Mouse (Mus musculus): ENCODE results near the gene Fam83f. TPM values are rescaled to one million over a fixed set of nuclear protein-coding genes. Genes with fewer than 3 reads are reported as not detected.
A peak's percentile ranks its signal among the peaks of the same experiment; 100 is the strongest.

Fam83f gene
- polyA plus RNA-seq, 1 experiment from 2014 or later: 0.20 TPM

DNA sequence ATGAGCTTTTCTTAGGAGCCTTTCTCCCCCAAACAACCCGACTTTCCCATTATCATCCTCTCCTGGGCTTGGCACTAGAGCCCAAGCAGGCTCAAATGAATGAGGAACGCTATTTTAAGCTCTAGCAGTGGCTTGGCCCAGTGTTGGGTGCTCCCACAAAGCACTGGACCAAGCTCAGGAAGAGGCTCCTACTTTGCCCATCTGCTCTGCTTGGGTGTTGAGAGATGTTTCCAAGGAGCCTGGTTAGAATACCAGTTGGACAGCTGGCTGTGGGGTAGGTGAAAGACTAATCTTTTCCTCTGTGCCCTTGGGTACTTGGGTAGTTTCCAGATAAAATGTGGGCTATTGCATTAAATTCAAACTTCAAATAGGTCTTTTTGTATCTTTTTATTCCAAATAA, 1.2 kb downstream of the Fam83f start:
- Histone ChIP-seq H3K9me3 (replicated peaks) (no peaks in the 10 kb centered on the region), H3K27me3 (replicated peaks) (peaks cover 61% of the 10 kb centered on the region), H3K36me3 (no peaks in the 10 kb centered on the region), H3K4me3 (no peak overlapping the region), H3K4me2 (no peak overlapping the region), H3K9ac (no peak overlapping the region), H3K27ac (ENCODE audit: poor library complexity, severe bottlenecking) (no peak overlapping the region), H3K4me1 (replicated peaks) (peaks cover 13% of the 10 kb centered on the region)
- ATAC-seq (ENCODE audit: insufficient number of reproducible peaks, low FRiP score): no peak
- 43% methylated on average over 2 of the region's 2 CpGs for WGBS

GRCm38 (mm10) chr15:80673337-80674095, 1.9 kb downstream of the Fam83f start:
- Histone ChIP-seq H3K4me2 (no peak overlapping the region), H3K27me3 (replicated peaks) (peaks cover 61% of the 10 kb centered on the region), H3K4me3 (no peak overlapping the region), H3K9ac (no peak overlapping the region), H3K4me1 (replicated peaks) (peaks cover 16% of the 10 kb centered on the region), H3K27ac (ENCODE audit: poor library complexity, severe bottlenecking) (no peak overlapping the region), H3K36me3 (no peaks in the 10 kb centered on the region), H3K9me3 (replicated peaks) (no peaks in the 10 kb centered on the region)
- WGBS: 68% methylated on average over 4 of the region's 4 CpGs
- ATAC-seq (ENCODE audit: insufficient number of reproducible peaks, low FRiP score): no peak

DNA sequence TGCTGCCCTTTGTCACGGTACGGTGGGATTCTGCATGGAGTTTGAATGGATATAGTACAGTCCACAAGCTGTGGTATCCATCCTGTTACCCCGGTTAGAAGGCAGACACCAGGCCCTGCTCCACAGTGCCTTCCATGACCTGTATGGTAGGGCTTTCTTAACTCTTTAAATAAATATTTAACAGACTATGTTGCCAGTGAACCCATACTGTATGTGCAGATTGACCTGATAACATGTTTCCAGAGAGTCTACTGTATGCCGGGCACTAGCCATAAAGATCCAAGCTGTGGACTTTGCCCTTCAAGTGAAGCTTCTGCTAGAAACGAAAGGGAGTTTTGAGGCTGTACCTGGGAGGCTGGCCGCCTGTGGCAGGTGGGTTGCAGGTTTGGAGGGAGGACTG, 3.1 kb downstream of the Fam83f start:
- Histone ChIP-seq H3K27ac (ENCODE audit: poor library complexity, severe bottlenecking) (no peak overlapping the region), H3K36me3 (no peaks in the 10 kb centered on the region), H3K4me3 (no peak overlapping the region), H3K4me2 (no peak overlapping the region), H3K4me1 (replicated peaks) (peaks cover 27% of the 10 kb centered on the region), H3K9me3 (replicated peaks) (no peaks in the 10 kb centered on the region), H3K27me3 (replicated peaks) (peaks cover 55% of the 10 kb centered on the region), H3K9ac (no peak overlapping the region)
- ATAC-seq (ENCODE audit: insufficient number of reproducible peaks, low FRiP score): no peak
- 79% methylated on average over 6 of the region's 6 CpGs for WGBS

- Histone ChIP-seq H3K4me1 (replicated peaks) (peaks cover 46% of the 10 kb centered on the region), H3K36me3 (no peaks in the 10 kb centered on the region), H3K9me3 (replicated peaks) (no peaks in the 10 kb centered on the region), H3K4me2 (no peak overlapping the region), H3K27me3 (replicated peaks) (peaks cover 26% of the 10 kb centered on the region), H3K4me3 (no peak overlapping the region), H3K9ac (0 out of 2 replicates have a peak overlapping the region, but pooled peaks have one; percentile 3), H3K27ac (ENCODE audit: poor library complexity, severe bottlenecking) (peak overlapping the region; percentile 52; the same call in 1 of the 2 replicates)
- WGBS: 46% methylated on average over 8 of the region's 8 CpGs
- 0 out of 2 replicates have a peak, but pooled peaks have one; percentile 24 for ATAC-seq (ENCODE audit: insufficient number of reproducible peaks, low FRiP score)
Measured at GRCm38 (mm10) chr15:80679515-80680215, 8.0 kb downstream of the Fam83f start.

DNA sequence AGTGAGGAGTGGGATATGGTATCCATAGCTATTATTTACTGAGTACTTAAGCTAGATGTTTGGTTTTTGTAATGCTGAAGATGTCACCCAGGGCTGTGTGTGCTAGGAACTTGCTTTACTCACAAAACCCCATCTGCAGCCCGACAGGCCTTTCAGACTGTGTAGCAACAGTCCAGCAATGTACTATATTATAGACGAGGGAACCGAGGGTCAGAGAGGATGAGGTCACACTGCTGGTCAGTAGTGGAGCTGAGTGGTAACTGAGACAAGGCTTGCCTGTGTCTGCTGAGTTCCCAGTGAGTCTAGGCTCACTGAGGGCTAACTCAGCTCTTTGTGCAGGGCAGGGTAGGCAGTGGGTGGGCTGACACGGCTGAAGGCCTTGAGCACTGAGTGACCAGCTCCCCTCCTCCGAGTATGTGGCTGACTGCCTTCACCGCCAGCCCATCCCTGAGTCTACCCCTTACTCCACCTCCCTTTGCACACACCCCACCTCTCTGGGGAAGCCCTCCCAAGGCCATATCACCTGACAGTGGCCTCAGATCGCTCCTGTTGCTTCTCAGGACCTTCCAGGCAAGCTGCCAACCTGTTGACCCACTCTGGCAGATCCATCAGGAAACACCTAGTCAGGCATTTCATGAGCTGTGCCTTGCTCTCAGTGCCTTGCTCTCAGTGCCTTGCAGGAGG, 8.8 kb downstream of the Fam83f start:
- peak; percentile 64 for ATAC-seq (ENCODE audit: insufficient number of reproducible peaks, low FRiP score)
- peaks cover 48% of the 10 kb centered on the region for H3K4me1 ChIP-seq (replicated peaks)
- H3K4me3 ChIP-seq: no peak overlapping the region
- peak overlapping the region; percentile 12; the same call in 1 of the 2 replicates for H3K27ac ChIP-seq (ENCODE audit: poor library complexity, severe bottlenecking)
- no peaks in the 10 kb centered on the region for H3K36me3 ChIP-seq
- 29% methylated on average over 7 of the region's 7 CpGs for WGBS
- no peaks in the 10 kb centered on the region for H3K9me3 ChIP-seq (replicated peaks)
- no peak overlapping the region; the same call in 1 of the 2 replicates for H3K4me2 ChIP-seq
- peaks cover 29% of the 10 kb centered on the region for H3K27me3 ChIP-seq (replicated peaks)
- H3K9ac ChIP-seq: no peak overlapping the region

GRCm38 (mm10) chr15:80681466-80681881, 9.8 kb downstream of the Fam83f start:
- Histone ChIP-seq H3K9ac (no peak overlapping the region), H3K27ac (ENCODE audit: poor library complexity, severe bottlenecking) (0 out of 2 replicates have a peak overlapping the region, but pooled peaks have one; percentile 23), H3K4me2 (no peak overlapping the region), H3K9me3 (replicated peaks) (no peaks in the 10 kb centered on the region), H3K27me3 (replicated peaks) (peaks cover 37% of the 10 kb centered on the region), H3K36me3 (no peaks in the 10 kb centered on the region), H3K4me1 (replicated peaks) (peaks cover 48% of the 10 kb centered on the region), H3K4me3 (no peak overlapping the region)
- ATAC-seq (ENCODE audit: insufficient number of reproducible peaks, low FRiP score): no peak
- WGBS: 69% methylated on average over 4 of the region's 4 CpGs

DNA sequence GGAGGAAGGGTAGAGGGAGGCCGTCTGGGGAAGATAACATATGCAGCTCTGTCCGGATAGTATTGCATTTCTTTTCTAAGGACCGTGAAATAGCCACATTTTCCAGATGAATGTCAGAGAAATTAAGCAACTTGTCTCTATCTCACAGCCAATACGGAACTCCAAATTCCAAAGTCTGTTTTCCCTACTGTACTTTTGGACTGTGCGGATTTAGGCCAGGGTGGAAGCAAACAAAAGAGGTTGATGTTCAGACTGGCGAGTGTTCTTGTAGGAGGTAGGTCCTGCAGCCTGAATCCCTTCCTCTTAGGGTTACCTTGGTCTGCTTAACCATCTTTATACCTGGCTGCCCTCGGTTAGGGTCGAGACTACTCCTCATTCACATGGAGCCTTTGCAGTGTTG, 10.7 kb downstream of the Fam83f start:
- H3K4me2 ChIP-seq: no peak overlapping the region
- no peak for ATAC-seq (ENCODE audit: insufficient number of reproducible peaks, low FRiP score)
- H3K4me3 ChIP-seq: no peak overlapping the region
- H3K4me1 ChIP-seq (replicated peaks): peaks cover 48% of the 10 kb centered on the region
- no peak overlapping the region for H3K27ac ChIP-seq (ENCODE audit: poor library complexity, severe bottlenecking)
- H3K9me3 ChIP-seq (replicated peaks): no peaks in the 10 kb centered on the region
- no peaks in the 10 kb centered on the region for H3K36me3 ChIP-seq
- 83% methylated on average over 8 of the region's 8 CpGs for WGBS
- H3K9ac ChIP-seq: no peak overlapping the region
- peaks cover 39% of the 10 kb centered on the region for H3K27me3 ChIP-seq (replicated peaks)

- Histone ChIP-seq H3K4me3 (no peak overlapping the region), H3K27me3 (replicated peaks) (peaks cover 43% of the 10 kb centered on the region), H3K27ac (ENCODE audit: poor library complexity, severe bottlenecking) (no peak overlapping the region), H3K4me1 (replicated peaks) (peaks cover 48% of the 10 kb centered on the region), H3K4me2 (no peak overlapping the region), H3K9ac (no peak overlapping the region), H3K36me3 (no peaks in the 10 kb centered on the region), H3K9me3 (replicated peaks) (no peaks in the 10 kb centered on the region)
- WGBS: 72% methylated on average over 6 of the region's 6 CpGs
- no peak for ATAC-seq (ENCODE audit: insufficient number of reproducible peaks, low FRiP score)
Measured at GRCm38 (mm10) chr15:80683151-80683550, 11.5 kb downstream of the Fam83f start.

- WGBS: 66% methylated on average over 3 of the region's 3 CpGs
- H3K4me3 ChIP-seq: no peak overlapping the region
- H3K9me3 ChIP-seq (replicated peaks): no peaks in the 10 kb centered on the region
- no peak overlapping the region for H3K9ac ChIP-seq
- peaks cover 41% of the 10 kb centered on the region for H3K4me1 ChIP-seq (replicated peaks)
- H3K4me2 ChIP-seq: no peak overlapping the region
- ATAC-seq (ENCODE audit: insufficient number of reproducible peaks, low FRiP score): no peak
- H3K27me3 ChIP-seq (replicated peaks): peaks cover 47% of the 10 kb centered on the region
- no peaks in the 10 kb centered on the region for H3K36me3 ChIP-seq
- no peak overlapping the region for H3K27ac ChIP-seq (ENCODE audit: poor library complexity, severe bottlenecking)
Measured at GRCm38 (mm10) chr15:80683990-80684389, 12.3 kb downstream of the Fam83f start.

DNA sequence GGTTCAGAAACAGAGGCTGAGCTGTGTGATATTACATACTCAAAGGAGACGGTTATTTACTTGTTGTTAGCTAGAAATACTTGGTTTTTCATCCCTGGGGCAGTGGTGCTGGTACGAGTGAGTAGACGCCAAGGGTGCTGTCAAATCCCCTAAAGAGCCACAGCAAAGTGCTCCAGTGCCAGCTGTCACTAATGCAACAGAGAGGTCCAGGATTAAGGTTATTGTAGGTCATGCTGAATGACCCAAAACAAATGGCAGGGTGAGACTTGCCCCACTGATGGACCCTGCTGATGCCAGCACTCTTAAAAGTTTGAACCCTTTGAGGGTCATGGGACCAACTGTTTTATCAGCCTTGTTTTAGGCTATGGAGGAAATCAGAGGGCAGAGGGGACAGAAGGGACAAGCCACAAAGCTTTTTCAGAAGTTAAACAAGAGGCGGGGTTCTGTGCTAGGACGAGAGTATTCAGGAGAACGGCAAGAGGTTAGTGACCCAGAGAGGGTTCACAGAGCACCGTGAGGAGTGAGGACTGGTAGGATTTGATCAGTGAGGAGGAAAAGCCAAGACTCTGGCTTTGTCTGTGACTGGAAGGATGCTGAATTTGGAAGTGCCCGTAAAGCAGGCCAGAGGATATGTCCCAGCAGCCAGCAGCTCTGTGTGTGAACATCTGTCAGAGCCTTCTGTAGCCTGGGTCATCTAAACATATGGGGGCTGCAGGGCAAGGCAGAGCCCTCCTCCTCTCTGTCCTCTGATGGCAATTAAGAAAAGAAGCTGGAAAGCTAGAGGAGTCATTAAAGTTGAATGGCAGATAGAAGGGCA, 13.3 kb downstream of the Fam83f start:
- Histone ChIP-seq H3K27me3 (replicated peaks) (peaks cover 56% of the 10 kb centered on the region), H3K4me1 (replicated peaks) (peaks cover 31% of the 10 kb centered on the region), H3K9me3 (replicated peaks) (no peaks in the 10 kb centered on the region), H3K4me2 (no peak overlapping the region), H3K27ac (ENCODE audit: poor library complexity, severe bottlenecking) (no peak overlapping the region), H3K4me3 (no peak overlapping the region), H3K36me3 (no peaks in the 10 kb centered on the region), H3K9ac (no peak overlapping the region)
- ATAC-seq (ENCODE audit: insufficient number of reproducible peaks, low FRiP score): no peak
- WGBS: 35% methylated on average over 8 of the region's 8 CpGs
